Mouse (Mus musculus) heart, postnatal 0 days (tissue): ENCODE data around the gene Gpr176.

ENCODE experiments used
- CTCF ChIP-seq: IDR thresholded peaks from 2 replicates; pipeline ENCODE4 v1.5.1; 2016; ENCODE audit warnings: antibody characterized with exemption, control low read depth, low read depth
- EP300 ChIP-seq: IDR thresholded peaks from 2 replicates; pipeline ENCODE4 v1.6.1; 2016; ENCODE audit warnings: antibody characterized with exemption, low read depth

- TF ChIP-seq CTCF (no peak), EP300 (no peak)
Observed at GRCm38 (mm10) chr2:118412821-118413220, 39.6 kb upstream of the Gpr176 start.
